Mouse (Mus musculus): Measurements from ENCODE around the gene Hs2st1. TPM values are rescaled to one million over a fixed set of nuclear protein-coding genes. Genes with fewer than 3 reads are reported as not detected.

Gene Hs2st1
- polyA plus RNA-seq, 2 experiments = 1.7 to 2.5 TPM

DNA sequence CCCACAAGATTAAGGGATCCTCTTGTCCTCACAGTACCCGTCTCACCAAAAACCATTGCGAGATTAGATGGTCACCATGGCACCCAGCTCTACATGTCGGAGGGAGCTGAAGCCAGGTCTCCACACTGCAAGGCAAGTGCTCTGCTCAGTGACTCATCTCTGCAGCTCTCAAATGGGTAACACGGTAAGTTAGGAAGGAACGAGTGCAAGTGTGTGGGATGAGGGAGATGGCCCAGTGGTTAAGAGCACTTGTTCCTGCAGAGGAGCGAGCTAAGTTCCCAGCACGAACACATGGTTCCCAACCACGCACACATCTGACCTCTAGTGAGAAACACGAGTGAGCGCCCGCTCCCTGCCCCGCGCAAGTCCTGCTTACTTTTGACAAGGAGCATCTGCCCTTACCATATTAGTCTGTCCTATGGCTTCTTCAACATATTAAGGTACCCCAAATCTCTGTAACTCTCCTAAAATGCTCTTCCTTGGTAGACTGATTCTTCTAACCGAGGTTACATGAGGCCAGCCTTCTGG, 132.0 kb downstream of the Hs2st1 start:
- Histone ChIP-seq H3K4me2 (ENCODE audit: low read depth) (no peak overlapping the region), H3K36me3 (replicated peaks; ENCODE audit: control insufficient read depth, insufficient read depth, low read depth) (no peaks in the 10 kb centered on the region), H3K9me3 (ENCODE audit: control insufficient read depth, low read length) (no peaks in the 10 kb centered on the region), H3K27me3 (ENCODE audit: control insufficient read depth, insufficient read depth, low read length) (no peaks in the 10 kb centered on the region), H3K4me3 (ENCODE audit: insufficient read depth in 1 of 2, low read depth in 2 of 2, low read length in 2 of 2) (no peak overlapping the region), H3K27ac (no peak overlapping the region), H3K9ac (replicated peaks) (no peak overlapping the region), H3K4me1 (replicated peaks; ENCODE audit: control insufficient read depth in 2 of 2, insufficient read depth in 2 of 2, low read length in 1 of 2) (no peaks in the 10 kb centered on the region)
- no peak for TF ChIP-seq EP300 (IDR thresholded peaks at IDR 0.05; ENCODE audit: low read depth)
- TF ChIP-seq CTCF (IDR thresholded peaks at IDR 0.05; ENCODE audit: low read depth) = no peak
- DNase-seq (ENCODE audit: low read depth in 3 of 3, low spot score in 3 of 3) (no peak), ATAC-seq (ENCODE audit: insufficient read depth) (no peak)
- 80% methylated on average over 14 of the region's 14 CpGs for WGBS (ENCODE audit: insufficient replicate concordance)

DNA sequence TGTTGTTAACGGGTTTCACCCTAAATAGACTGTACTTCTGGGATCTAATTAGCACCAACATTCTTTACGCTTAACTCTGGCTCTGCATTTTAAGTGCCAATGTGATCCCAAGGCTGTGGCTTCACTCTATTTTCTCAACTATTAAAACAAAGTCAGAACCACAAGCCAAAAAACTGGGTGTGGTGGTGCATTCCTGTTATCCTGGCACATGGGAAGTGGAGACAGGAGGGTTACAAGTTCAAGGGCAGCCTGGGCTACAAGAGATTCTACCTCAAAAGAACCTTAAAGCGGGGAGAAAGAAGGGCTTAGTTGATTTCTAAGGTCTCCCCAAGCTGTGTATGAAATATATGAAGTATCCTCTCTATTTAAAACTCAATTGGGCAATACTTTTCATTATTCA, 133.9 kb downstream of the Hs2st1 start:
- Histone ChIP-seq H3K4me3 (ENCODE audit: insufficient read depth in 1 of 2, low read depth in 2 of 2, low read length in 2 of 2) (no peak overlapping the region), H3K9ac (replicated peaks) (no peak overlapping the region), H3K27me3 (ENCODE audit: control insufficient read depth, insufficient read depth, low read length) (no peaks in the 10 kb centered on the region), H3K4me1 (replicated peaks; ENCODE audit: control insufficient read depth in 2 of 2, insufficient read depth in 2 of 2, low read length in 1 of 2) (no peaks in the 10 kb centered on the region), H3K9me3 (ENCODE audit: control insufficient read depth, low read length) (no peaks in the 10 kb centered on the region), H3K4me2 (ENCODE audit: low read depth) (no peak overlapping the region), H3K36me3 (replicated peaks; ENCODE audit: control insufficient read depth, insufficient read depth, low read depth) (no peaks in the 10 kb centered on the region), H3K27ac (no peak overlapping the region)
- no peak for DNase-seq (ENCODE audit: low read depth in 3 of 3, low spot score in 3 of 3)
- TF ChIP-seq CTCF (IDR thresholded peaks at IDR 0.05; ENCODE audit: low read depth) (no peak), EP300 (IDR thresholded peaks at IDR 0.05; ENCODE audit: low read depth) (no peak)
- WGBS (ENCODE audit: insufficient replicate concordance) = 71% methylated on average over 3 of the region's 3 CpGs
- no peak for ATAC-seq (ENCODE audit: insufficient read depth)

DNA sequence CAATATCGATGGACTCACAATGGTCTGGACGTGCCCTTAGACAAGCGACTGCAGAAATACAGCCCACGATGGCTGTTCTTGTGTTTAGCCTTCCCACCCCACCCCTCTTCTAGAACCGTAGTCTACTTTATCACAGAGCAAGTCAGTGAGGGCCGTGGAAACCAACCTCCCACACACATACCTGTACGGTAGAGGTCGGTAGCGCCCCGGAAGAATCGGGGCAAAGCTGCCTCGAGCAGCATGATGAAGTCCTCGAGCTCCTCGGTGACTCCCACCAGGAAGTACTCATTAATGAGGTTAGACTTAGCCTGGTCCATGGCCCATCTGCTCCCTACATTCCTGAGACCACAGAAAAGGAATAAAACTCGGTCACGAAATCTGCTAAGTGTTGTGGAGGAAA, 134.7 kb downstream of the Hs2st1 start:
- no peaks in the 10 kb centered on the region for H3K36me3 ChIP-seq (replicated peaks; ENCODE audit: control insufficient read depth, insufficient read depth, low read depth)
- no peak overlapping the region for H3K9ac ChIP-seq (replicated peaks)
- H3K4me3 ChIP-seq (ENCODE audit: insufficient read depth in 1 of 2, low read depth in 2 of 2, low read length in 2 of 2) = no peak overlapping the region
- DNase-seq (ENCODE audit: low read depth in 3 of 3, low spot score in 3 of 3) = no peak
- TF ChIP-seq CTCF (IDR thresholded peaks at IDR 0.05; ENCODE audit: low read depth) (no peak), EP300 (IDR thresholded peaks at IDR 0.05; ENCODE audit: low read depth) (no peak)
- no peak for ATAC-seq (ENCODE audit: insufficient read depth)
- H3K4me1 ChIP-seq (replicated peaks; ENCODE audit: control insufficient read depth in 2 of 2, insufficient read depth in 2 of 2, low read length in 1 of 2) = no peaks in the 10 kb centered on the region
- H3K4me2 ChIP-seq (ENCODE audit: low read depth) = no peak overlapping the region
- no peak overlapping the region for H3K27ac ChIP-seq
- H3K27me3 ChIP-seq (ENCODE audit: control insufficient read depth, insufficient read depth, low read length) = no peaks in the 10 kb centered on the region
- H3K9me3 ChIP-seq (ENCODE audit: control insufficient read depth, low read length) = no peaks in the 10 kb centered on the region
- 85% methylated on average over 16 of the region's 16 CpGs for WGBS (ENCODE audit: insufficient replicate concordance)

DNA sequence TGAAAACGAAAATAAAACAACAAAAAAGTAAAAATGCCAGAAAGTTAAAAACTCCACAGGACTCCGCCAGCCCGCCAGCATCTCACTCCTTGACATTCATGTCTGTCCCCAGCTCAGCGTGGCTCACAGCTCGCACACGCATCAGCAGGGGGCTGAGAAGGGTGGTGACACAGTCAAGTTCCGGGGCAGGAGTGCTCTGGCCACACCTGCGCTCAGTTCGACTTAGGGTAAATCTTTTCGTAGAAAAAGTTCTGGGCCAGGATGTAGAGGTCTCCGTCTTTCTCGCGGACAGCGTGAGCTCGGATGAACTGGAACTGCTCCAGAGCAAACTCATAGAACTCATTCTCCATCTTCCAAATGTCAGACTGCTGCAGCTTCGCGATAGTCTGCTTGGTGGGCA, 135.7 kb downstream of the Hs2st1 start:
- TF ChIP-seq CTCF (IDR thresholded peaks at IDR 0.05; ENCODE audit: low read depth) (no peak), EP300 (IDR thresholded peaks at IDR 0.05; ENCODE audit: low read depth) (no peak)
- Histone ChIP-seq H3K27ac (no peak overlapping the region), H3K27me3 (ENCODE audit: control insufficient read depth, insufficient read depth, low read length) (no peaks in the 10 kb centered on the region), H3K36me3 (replicated peaks; ENCODE audit: control insufficient read depth, insufficient read depth, low read depth) (no peaks in the 10 kb centered on the region), H3K9ac (replicated peaks) (no peak overlapping the region), H3K4me1 (replicated peaks; ENCODE audit: control insufficient read depth in 2 of 2, insufficient read depth in 2 of 2, low read length in 1 of 2) (no peaks in the 10 kb centered on the region), H3K4me3 (ENCODE audit: insufficient read depth in 1 of 2, low read depth in 2 of 2, low read length in 2 of 2) (no peak overlapping the region), H3K4me2 (ENCODE audit: low read depth) (no peak overlapping the region), H3K9me3 (ENCODE audit: control insufficient read depth, low read length) (no peaks in the 10 kb centered on the region)
- 80% methylated on average over 17 of the region's 17 CpGs for WGBS (ENCODE audit: insufficient replicate concordance)
- ATAC-seq (ENCODE audit: insufficient read depth) (no peak), DNase-seq (ENCODE audit: low read depth in 3 of 3, low spot score in 3 of 3) (no peak)

DNA sequence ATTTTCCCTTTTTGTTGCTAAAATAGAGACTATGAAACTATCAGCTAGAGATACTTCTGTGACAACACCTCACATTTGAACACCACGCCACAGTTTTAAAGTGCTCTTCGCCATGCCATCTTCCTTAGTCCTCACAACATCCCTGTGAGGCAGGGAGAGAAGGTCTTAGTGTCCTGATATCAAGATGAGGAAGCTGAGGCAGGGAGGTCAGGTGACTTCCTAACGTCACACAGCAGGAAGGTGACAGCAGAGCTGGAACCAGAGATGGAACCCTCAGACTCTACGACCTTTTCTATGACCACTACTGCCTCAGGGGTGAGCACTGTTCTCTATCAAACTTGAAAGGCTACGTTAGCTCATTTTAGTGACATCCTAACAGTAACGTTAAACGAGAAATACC, 136.9 kb downstream of the Hs2st1 start:
- Histone ChIP-seq H3K9me3 (ENCODE audit: control insufficient read depth, low read length) (no peaks in the 10 kb centered on the region), H3K27me3 (ENCODE audit: control insufficient read depth, insufficient read depth, low read length) (no peaks in the 10 kb centered on the region), H3K9ac (replicated peaks) (no peak overlapping the region), H3K4me2 (ENCODE audit: low read depth) (no peak overlapping the region), H3K36me3 (replicated peaks; ENCODE audit: control insufficient read depth, insufficient read depth, low read depth) (no peaks in the 10 kb centered on the region), H3K4me3 (ENCODE audit: insufficient read depth in 1 of 2, low read depth in 2 of 2, low read length in 2 of 2) (no peak overlapping the region), H3K27ac (no peak overlapping the region), H3K4me1 (replicated peaks; ENCODE audit: control insufficient read depth in 2 of 2, insufficient read depth in 2 of 2, low read length in 1 of 2) (no peaks in the 10 kb centered on the region)
- ATAC-seq (ENCODE audit: insufficient read depth) (no peak), DNase-seq (ENCODE audit: low read depth in 3 of 3, low spot score in 3 of 3) (no peak)
- no peak for TF ChIP-seq CTCF (IDR thresholded peaks at IDR 0.05; ENCODE audit: low read depth)
- no peak for TF ChIP-seq EP300 (IDR thresholded peaks at IDR 0.05; ENCODE audit: low read depth)
- 73% methylated on average over 7 of the region's 7 CpGs for WGBS (ENCODE audit: insufficient replicate concordance)
